Mouse (Mus musculus): Measurements from ENCODE around the gene Igfbp2. TPM values are rescaled to one million over a fixed set of nuclear protein-coding genes. Genes with fewer than 3 reads are reported as not detected.

The Igfbp2 gene
- polyA plus RNA-seq, 1 experiment, result 384 TPM

GRCm38 (mm10) chr1:72833563-72833962 lies 9.3 kb downstream of the Igfbp2 start:
- TF ChIP-seq POLR2A (IDR thresholded peaks at IDR 0.05; ENCODE audit: borderline replicate concordance, extremely low read depth, insufficient read depth, insufficient read length, poor library complexity, severe bottlenecking) (no peak), CTCF (IDR thresholded peaks at IDR 0.05; ENCODE audit: borderline replicate concordance, extremely low read depth, insufficient read depth, insufficient read length) (no peak)
- DNase-seq (ENCODE audit: low read depth), result no peak

GRCm38 (mm10) chr1:72839356-72839755 lies 15.1 kb downstream of the Igfbp2 start:
- no peak for DNase-seq (ENCODE audit: low read depth)
- TF ChIP-seq CTCF (IDR thresholded peaks at IDR 0.05; ENCODE audit: borderline replicate concordance, extremely low read depth, insufficient read depth, insufficient read length) (no peak), POLR2A (IDR thresholded peaks at IDR 0.05; ENCODE audit: borderline replicate concordance, extremely low read depth, insufficient read depth, insufficient read length, poor library complexity, severe bottlenecking) (no peak)

GRCm38 (mm10) chr1:72839791-72840190 lies 15.5 kb downstream of the Igfbp2 start:
- TF ChIP-seq POLR2A (IDR thresholded peaks at IDR 0.05; ENCODE audit: borderline replicate concordance, extremely low read depth, insufficient read depth, insufficient read length, poor library complexity, severe bottlenecking) (no peak), CTCF (IDR thresholded peaks at IDR 0.05; ENCODE audit: borderline replicate concordance, extremely low read depth, insufficient read depth, insufficient read length) (no peak)
- DNase-seq (ENCODE audit: low read depth), result no peak

GRCm38 (mm10) chr1:72842666-72843459 lies 18.6 kb downstream of the Igfbp2 start:
- no peak for TF ChIP-seq CTCF (IDR thresholded peaks at IDR 0.05; ENCODE audit: borderline replicate concordance, extremely low read depth, insufficient read depth, insufficient read length)
- DNase-seq (ENCODE audit: low read depth), result no peak

- TF ChIP-seq POLR2A (IDR thresholded peaks at IDR 0.05; ENCODE audit: borderline replicate concordance, extremely low read depth, insufficient read depth, insufficient read length, poor library complexity, severe bottlenecking), result no peak
- TF ChIP-seq CTCF (IDR thresholded peaks at IDR 0.05; ENCODE audit: borderline replicate concordance, extremely low read depth, insufficient read depth, insufficient read length), result no peak
- no peak for DNase-seq (ENCODE audit: low read depth)
Observed at GRCm38 (mm10) chr1:72844675-72845074, 20.4 kb downstream of the Igfbp2 start.

- TF ChIP-seq CTCF (IDR thresholded peaks at IDR 0.05; ENCODE audit: borderline replicate concordance, extremely low read depth, insufficient read depth, insufficient read length), result no peak
- no peak for TF ChIP-seq POLR2A (IDR thresholded peaks at IDR 0.05; ENCODE audit: borderline replicate concordance, extremely low read depth, insufficient read depth, insufficient read length, poor library complexity, severe bottlenecking)
- no peak for DNase-seq (ENCODE audit: low read depth)
Observed at GRCm38 (mm10) chr1:72847849-72848380, 23.6 kb downstream of the Igfbp2 start.

GRCm38 (mm10) chr1:72849037-72849436 lies 24.7 kb downstream of the Igfbp2 start:
- no peak for DNase-seq (ENCODE audit: low read depth)
- TF ChIP-seq CTCF (IDR thresholded peaks at IDR 0.05; ENCODE audit: borderline replicate concordance, extremely low read depth, insufficient read depth, insufficient read length) (no peak), POLR2A (IDR thresholded peaks at IDR 0.05; ENCODE audit: borderline replicate concordance, extremely low read depth, insufficient read depth, insufficient read length, poor library complexity, severe bottlenecking) (no peak)

- no peak for DNase-seq (ENCODE audit: low read depth)
- TF ChIP-seq POLR2A (IDR thresholded peaks at IDR 0.05; ENCODE audit: borderline replicate concordance, extremely low read depth, insufficient read depth, insufficient read length, poor library complexity, severe bottlenecking), result no peak
- TF ChIP-seq CTCF (IDR thresholded peaks at IDR 0.05; ENCODE audit: borderline replicate concordance, extremely low read depth, insufficient read depth, insufficient read length), result no peak
Observed at GRCm38 (mm10) chr1:72853759-72854158, 29.5 kb downstream of the Igfbp2 start.

- peak; percentile 81 for DNase-seq (ENCODE audit: low read depth)
- TF ChIP-seq POLR2A (IDR thresholded peaks at IDR 0.05; ENCODE audit: borderline replicate concordance, extremely low read depth, insufficient read depth, insufficient read length, poor library complexity, severe bottlenecking) (no peak), CTCF (IDR thresholded peaks at IDR 0.05; ENCODE audit: borderline replicate concordance, extremely low read depth, insufficient read depth, insufficient read length) (peak; percentile 91; the same call in 1 of the 2 replicates)
Observed at GRCm38 (mm10) chr1:72854337-72855237, 30.3 kb downstream of the Igfbp2 start.

- no peak for DNase-seq (ENCODE audit: low read depth)
- TF ChIP-seq POLR2A (IDR thresholded peaks at IDR 0.05; ENCODE audit: borderline replicate concordance, extremely low read depth, insufficient read depth, insufficient read length, poor library complexity, severe bottlenecking) (no peak), CTCF (IDR thresholded peaks at IDR 0.05; ENCODE audit: borderline replicate concordance, extremely low read depth, insufficient read depth, insufficient read length) (no peak)
Observed at GRCm38 (mm10) chr1:72855729-72856128, 31.4 kb downstream of the Igfbp2 start.

GRCm38 (mm10) chr1:72856209-72856909 lies 32.1 kb downstream of the Igfbp2 start:
- DNase-seq (ENCODE audit: low read depth), result no peak
- TF ChIP-seq CTCF (IDR thresholded peaks at IDR 0.05; ENCODE audit: borderline replicate concordance, extremely low read depth, insufficient read depth, insufficient read length) (no peak), POLR2A (IDR thresholded peaks at IDR 0.05; ENCODE audit: borderline replicate concordance, extremely low read depth, insufficient read depth, insufficient read length, poor library complexity, severe bottlenecking) (no peak)

Measured in brain, embryonic 14.5 days (tissue).